Mouse (Mus musculus): Measurements from ENCODE around the gene Acot3. TPM values are rescaled to one million over a fixed set of nuclear protein-coding genes. Genes with fewer than 3 reads are reported as not detected.

Acot3 gene
- total RNA-seq (2023), result not detected

GRCm38 (mm10) chr12:84051937-84052474, at the start of gene Acot3:
Gene Acot3, plus strand, starts transcription at chr12:84052144.

GRCm38 (mm10) chr12:84009171-84009965, 42.6 kb upstream of the Acot3 start, which contains the start of gene Acot1:
Gene Acot1, plus strand, starts transcription at chr12:84009490.

GRCm38 (mm10) chr12:84038241-84038640, 13.7 kb upstream of the Acot3 start, which contains the start of gene Acot4:
Gene Acot4, plus strand, starts transcription at chr12:84038379.

GRCm38 (mm10) chr12:84038691-84039111, 13.2 kb upstream of the Acot3 start, which contains the start of gene Gm49366:
Gene Gm49366, plus strand, starts transcription at chr12:84038935.

GRCm38 (mm10) chr12:84068986-84069385, 17.0 kb downstream of the Acot3 start, which contains the start of gene Acot5:
Gene Acot5, plus strand, starts transcription at chr12:84069325.

GRCm38 (mm10) chr12:84100604-84101492, 48.9 kb downstream of the Acot3 start, which contains the start of gene Acot6:
Gene Acot6, plus strand, starts transcription at chr12:84100654.

Other genes with a start within 250 kb of the Acot3 start
- 10 to 100 TPM; 58.5 to 62.4 TPM for gene Numb, start 130.2 kb upstream of the Acot3 start, total RNA-seq (2023)
- 10 to 100 TPM; 25.0 to 28.7 TPM for gene Riox1, start 101.5 kb upstream of the Acot3 start, total RNA-seq (2023)
- under 1 TPM in 1 of 2 experiments, not detected in 1; 0.30 TPM for gene Heatr4, start 67.3 kb upstream of the Acot3 start, total RNA-seq (2023)
- 10 to 100 TPM; 54.4 to 63.1 TPM for gene Acot2, start 64.3 kb upstream of the Acot3 start, total RNA-seq (2023)
- gene Acot1, start 42.7 kb upstream of the Acot3 start, total RNA-seq (2023), result 1 to 10 TPM; 1.9 to 5.7 TPM
- gene Acot4, start 13.8 kb upstream of the Acot3 start, total RNA-seq (2023), result under 1 TPM in 1 of 2 experiments, not detected in 1; 0.15 TPM
- gene Gm49366, start 13.2 kb upstream of the Acot3 start, total RNA-seq (2023), result not detected
- not detected for gene Acot5, start 17.2 kb downstream of the Acot3 start, total RNA-seq (2023)
- 1 to 10 TPM; 3.1 to 3.6 TPM for gene Acot6, start 48.5 kb downstream of the Acot3 start, total RNA-seq (2023)
- gene Dnal1, start 62.2 kb downstream of the Acot3 start, total RNA-seq (2023), result 1 to 10 TPM in 1 of 2 experiments, under 1 TPM in 1; 0.89 to 1.0 TPM
- 1 to 10 TPM; 8.5 to 9.0 TPM for gene Pnma1, start 96.3 kb downstream of the Acot3 start, total RNA-seq (2023)
- 10 to 100 TPM; 90.8 to 95.5 TPM for gene Elmsan1, start 166.7 kb downstream of the Acot3 start, total RNA-seq (2023)
- gene Ptgr2, start 233.1 kb downstream of the Acot3 start, total RNA-seq (2023), result 10 to 100 TPM; 17.4 to 19.6 TPM